Mouse (Mus musculus) A20 (cell line): ENCODE measurements at regions not wholly inside any gene's neighbourhood (a gene's known extent, or its start where the extent isn't known, plus 50 kb on each side); places are given as distances from the start of the nearest gene placed in this dataset.
A peak's percentile ranks its signal among the peaks of the same experiment; 100 is the strongest.

ENCODE experiments used
- DNase-seq: peaks from one replicate; pipeline ENCODE4 v3.0.0-alpha.2; 2011; ENCODE audit warnings: low read depth, low spot score

- DNase-seq = no peak
Measured at GRCm38 (mm10) chr1:75612083-75612720, 66.1 kb downstream of the Slc4a3 start.

- no peak for DNase-seq
Measured at GRCm38 (mm10) chr1:75613206-75613605, 67.1 kb downstream of the Slc4a3 start.

- DNase-seq = no peak
Measured at GRCm38 (mm10) chr1:75616971-75617370, 70.9 kb downstream of the Slc4a3 start.

- DNase-seq = no peak
Measured at GRCm38 (mm10) chr1:75618367-75618790, 72.3 kb downstream of the Slc4a3 start.

GRCm38 (mm10) chr1:75630287-75630686 is 84.2 kb downstream of the Slc4a3 start:
- DNase-seq = no peak

- DNase-seq = no peak
Measured at GRCm38 (mm10) chr1:75631729-75632128, 85.7 kb downstream of the Slc4a3 start.

GRCm38 (mm10) chr1:75635591-75635990 is 89.5 kb downstream of the Slc4a3 start:
- DNase-seq = no peak

- DNase-seq = no peak
Measured at GRCm38 (mm10) chr1:75639031-75640001, 93.2 kb downstream of the Slc4a3 start.

- no peak for DNase-seq
Measured at GRCm38 (mm10) chr1:75642496-75642895, 96.4 kb downstream of the Slc4a3 start.

GRCm38 (mm10) chr1:75652547-75652946 is 106.5 kb downstream of the Slc4a3 start:
- peak; percentile 56 for DNase-seq

- no peak for DNase-seq
Measured at GRCm38 (mm10) chr1:75652987-75653573, 107.0 kb downstream of the Slc4a3 start.

GRCm38 (mm10) chr1:75653671-75654076 is 107.6 kb downstream of the Slc4a3 start:
- DNase-seq = peak; percentile 43

GRCm38 (mm10) chr1:75656592-75656991 is 110.5 kb downstream of the Slc4a3 start:
- DNase-seq = no peak

- no peak for DNase-seq
Measured at GRCm38 (mm10) chr1:75660336-75661100, 114.5 kb downstream of the Slc4a3 start.

- no peak for DNase-seq
Measured at GRCm38 (mm10) chr1:75662141-75662990, 116.3 kb downstream of the Slc4a3 start.

GRCm38 (mm10) chr1:75667736-75668269 is 121.7 kb downstream of the Slc4a3 start:
- DNase-seq = no peak

- no peak for DNase-seq
Measured at GRCm38 (mm10) chr1:75676295-75676694, 130.2 kb downstream of the Slc4a3 start.

- no peak for DNase-seq
Measured at GRCm38 (mm10) chr1:75677695-75678094, 131.6 kb downstream of the Slc4a3 start.

GRCm38 (mm10) chr1:75678279-75678678 is 132.2 kb downstream of the Slc4a3 start:
- DNase-seq = no peak

GRCm38 (mm10) chr1:75680366-75680765 is 134.3 kb downstream of the Slc4a3 start:
- no peak for DNase-seq
